Mouse (Mus musculus): ENCODE measurements around the gene Fhl5.
A peak's percentile ranks its signal among the peaks of the same experiment; 100 is the strongest.
"Not testable (repeated sequence)": the region's sequence is repeated elsewhere in the genome, so short reads cannot be mapped to it uniquely, and the experiment has no call there.

Gene Fhl5

GRCm38 (mm10) chr4:25242776-25243175, at the start of gene Fhl5:
Gene Fhl5, minus strand, starts transcription at chr4:25242876.
- no peak for DNase-seq (ENCODE audit: low spot score)

GRCm38 (mm10) chr4:25285002-25285401, 42.3 kb upstream of the Fhl5 start:
- DNase-seq (ENCODE audit: low spot score) = not testable (repeated sequence)

GRCm38 (mm10) chr4:25281671-25282038, 39.0 kb upstream of the Fhl5 start, which contains the start of gene Ufl1:
Gene Ufl1, minus strand, starts transcription at chr4:25281821.
- peak; percentile 96 for DNase-seq (ENCODE audit: low spot score)

- no peak for DNase-seq (ENCODE audit: low spot score)
These were observed 38.4 kb upstream of the Fhl5 start for GRCm38 (mm10) chr4:25280938-25281670.

GRCm38 (mm10) chr4:25272861-25273627, 30.4 kb upstream of the Fhl5 start:
- DNase-seq (ENCODE audit: low spot score) = no peak

GRCm38 (mm10) chr4:25271926-25272325, 29.2 kb upstream of the Fhl5 start:
- no peak for DNase-seq (ENCODE audit: low spot score)

GRCm38 (mm10) chr4:25267144-25267543, 24.5 kb upstream of the Fhl5 start:
- DNase-seq (ENCODE audit: low spot score) = no peak

GRCm38 (mm10) chr4:25257822-25258398, 15.2 kb upstream of the Fhl5 start:
- no peak for DNase-seq (ENCODE audit: low spot score)

GRCm38 (mm10) chr4:25235663-25236062, 7.0 kb downstream of the Fhl5 start:
- not testable (repeated sequence) for DNase-seq (ENCODE audit: low spot score)

- DNase-seq (ENCODE audit: low spot score) = not testable (repeated sequence)
These were observed 8.9 kb downstream of the Fhl5 start for GRCm38 (mm10) chr4:25233767-25234166.

GRCm38 (mm10) chr4:25232546-25232945, 10.1 kb downstream of the Fhl5 start:
- DNase-seq (ENCODE audit: low spot score) = no peak

- no peak for DNase-seq (ENCODE audit: low spot score)
These were observed 15.1 kb downstream of the Fhl5 start for GRCm38 (mm10) chr4:25227527-25227926.

- DNase-seq (ENCODE audit: low spot score) = no peak
These were observed 20.7 kb downstream of the Fhl5 start for GRCm38 (mm10) chr4:25221927-25222326.

- DNase-seq (ENCODE audit: low spot score) = no peak
These were observed 29.2 kb downstream of the Fhl5 start for GRCm38 (mm10) chr4:25213451-25213850.

GRCm38 (mm10) chr4:25206166-25206565, 36.5 kb downstream of the Fhl5 start:
- DNase-seq (ENCODE audit: low spot score) = no peak

- no peak for DNase-seq (ENCODE audit: low spot score)
These were observed 45.4 kb downstream of the Fhl5 start for GRCm38 (mm10) chr4:25197310-25197709.

- no peak for DNase-seq (ENCODE audit: low spot score)
These were observed 63.0 kb downstream of the Fhl5 start for GRCm38 (mm10) chr4:25179617-25180208.
